11 mouse cellular contexts compared by ENCODE assay signal in the genomic region with DNA sequence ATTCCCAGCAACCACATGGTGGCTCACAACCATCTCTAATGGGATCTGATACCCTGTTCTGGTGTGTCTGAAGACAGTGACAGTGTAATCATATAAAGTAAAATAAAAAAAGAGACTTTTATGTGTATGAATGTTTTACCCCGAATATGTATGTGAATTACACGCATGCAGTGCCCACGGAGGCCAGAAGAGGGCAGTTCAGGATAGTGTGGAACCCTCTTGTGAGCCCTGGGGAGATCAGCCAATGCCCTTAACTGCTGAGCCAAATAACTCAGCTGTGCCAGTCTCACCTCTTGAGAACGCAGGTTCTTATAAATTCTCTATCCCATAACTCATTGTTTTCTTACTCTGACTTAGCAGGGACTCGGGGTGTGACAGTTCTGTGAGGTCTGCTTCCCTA. TPM values are rescaled to one million over a fixed set of nuclear protein-coding genes. Genes with fewer than 3 reads are reported as not detected.
DNase-seq lines count a peak whose midpoint lies in the region; ATAC-seq lines count a peak whose summit lies in the region.
"Had no signal": no experiment of that assay in that cellular context is flagged by ENCODE, and none has a peak within 500 bp of the region (broad histone marks: within the 10 kb centered on the region; RNA-seq: fewer than 3 reads in every experiment).

No protein-coding gene starts in this region.

- 0 out of 2 replicates have a peak, but pooled peaks cover 2% of the 10 kb centered on the region for H3K4me1 ChIP-seq in liver, embryonic 11.5 days (replicated peaks; ENCODE audit: control insufficient read depth, insufficient read depth, low read length)
- H3K4me1 ChIP-seq in midbrain, embryonic 16.5 days (ENCODE audit: control insufficient read depth, insufficient read depth, low read length) = no peaks in the 10 kb centered on the region
- H3K4me1 ChIP-seq: embryonic facial prominence, embryonic 13.5 days; limb, embryonic 15.5 days had no signal

- H3K4me3 ChIP-seq in liver, embryonic 11.5 days (ENCODE audit: low read depth, low read length) = no peak overlapping the region
- no peak overlapping the region for H3K4me3 ChIP-seq in midbrain, embryonic 16.5 days (ENCODE audit: low read depth, low read length)
- H3K4me3 ChIP-seq: embryonic facial prominence, embryonic 13.5 days; heart, embryonic 15.5 days; limb, embryonic 15.5 days had no signal

- no peak for ATAC-seq in liver, embryonic 11.5 days (replicated peaks; ENCODE audit: low FRiP score)
- no peak for ATAC-seq in midbrain, embryonic 16.5 days

- H3K4me2 ChIP-seq in liver, embryonic 11.5 days = no peak overlapping the region
- no peak overlapping the region for H3K4me2 ChIP-seq in midbrain, embryonic 16.5 days (ENCODE audit: low read length)
- H3K4me2 ChIP-seq: embryonic facial prominence, embryonic 13.5 days; heart, embryonic 15.5 days; limb, embryonic 15.5 days had no signal

- no peaks in the 10 kb centered on the region for H3K27me3 ChIP-seq in liver, embryonic 11.5 days (replicated peaks; ENCODE audit: control insufficient read depth, insufficient read depth, low read length)
- no peaks in the 10 kb centered on the region for H3K27me3 ChIP-seq in midbrain, embryonic 16.5 days (ENCODE audit: control insufficient read depth, insufficient read depth, low read depth, low read length)
- H3K27me3 ChIP-seq: embryonic facial prominence, embryonic 13.5 days; heart, embryonic 15.5 days; limb, embryonic 15.5 days had no signal

- H3K9ac ChIP-seq in liver, embryonic 11.5 days (ENCODE audit: low read depth, low read length) = no peak overlapping the region
- H3K9ac ChIP-seq in midbrain, embryonic 16.5 days (ENCODE audit: low read depth, low read length) = no peak overlapping the region
- H3K9ac ChIP-seq: embryonic facial prominence, embryonic 13.5 days; heart, embryonic 15.5 days; limb, embryonic 15.5 days had no signal

- no peak overlapping the region for H3K27ac ChIP-seq in liver, embryonic 11.5 days (ENCODE audit: low read depth, low read length)
- H3K27ac ChIP-seq in midbrain, embryonic 16.5 days (ENCODE audit: low read length) = no peak overlapping the region
- H3K27ac ChIP-seq: embryonic facial prominence, embryonic 13.5 days; heart, embryonic 15.5 days; limb, embryonic 15.5 days had no signal

- WGBS in liver, embryonic 11.5 days = 62% methylated on average over 5 of the region's 5 CpGs
- 65% methylated on average over 5 of the region's 5 CpGs for WGBS in midbrain, embryonic 16.5 days

- H3K36me3 ChIP-seq in liver, embryonic 11.5 days (ENCODE audit: control insufficient read depth, insufficient read depth, low read length) = peaks cover 14% of the 10 kb centered on the region
- peaks cover 25% of the 10 kb centered on the region for H3K36me3 ChIP-seq in midbrain, embryonic 16.5 days (ENCODE audit: control insufficient read depth, insufficient read depth, low read length)
- H3K36me3 ChIP-seq: heart, embryonic 15.5 days had no signal

- DNase-seq in cerebellum, postnatal 10 days = peak; percentile 59 to 62
- DNase-seq in cerebellum, adult 11-12 months = no peak
- DNase-seq in liver = peak; percentile 33
- no peak for DNase-seq in liver, embryonic 11.5 days (ENCODE audit: low spot score)
- peak; percentile 78 for DNase-seq in brain, adult 2 months (ENCODE audit: low read depth, low spot score)
- DNase-seq in retina, postnatal 1 day = peak; percentile 51
- DNase-seq in cerebellum, postnatal 4 days (ENCODE audit: low spot score in 2 of 2) = no peak

- H3K9me3 ChIP-seq in liver, embryonic 11.5 days (ENCODE audit: control insufficient read depth, low read length) = no peaks in the 10 kb centered on the region
- no peaks in the 10 kb centered on the region for H3K9me3 ChIP-seq in midbrain, embryonic 16.5 days (replicated peaks; ENCODE audit: control insufficient read depth, low read length, poor library complexity, severe bottlenecking)
- H3K9me3 ChIP-seq: embryonic facial prominence, embryonic 13.5 days; heart, embryonic 15.5 days; limb, embryonic 15.5 days had no signal

RNA-seq across cellular contexts. Expression of a gene that starts 12.9 kb away (rescaled TPM):
- 0.05 and 0.15 TPM in 2 replicates for polyA plus RNA-seq in liver, embryonic 11.5 days (2014; fragmentation: Nextera tagmentation; extraction: Ambion mirVana)
- 5.5 and 6.6 TPM in 2 replicates for polyA plus RNA-seq in midbrain, embryonic 16.5 days (2015; fragmentation: Nextera tagmentation; extraction: Ambion mirVana)
- polyA plus RNA-seq: heart, embryonic 15.5 days had no signal

RNA-seq across cellular contexts. Expression of a gene that starts 43.0 kb away (rescaled TPM):
- 29.3 and 29.7 TPM in 2 replicates for polyA plus RNA-seq in liver, embryonic 11.5 days (2014; fragmentation: Nextera tagmentation; extraction: Ambion mirVana)
- 100 and 125 TPM in 2 replicates for polyA plus RNA-seq in midbrain, embryonic 16.5 days (2015; fragmentation: Nextera tagmentation; extraction: Ambion mirVana)

Comparison
In these comparisons a context has a peak if more than half of its experiments do, and no peak if none do; other contexts are left out.
1. DNase-seq: peak in cerebellum, postnatal 10 days (2 of 2), liver (single experiment), brain, adult 2 months (single experiment) and retina, postnatal 1 day (single experiment); none in cerebellum, adult 11-12 months (single experiment), liver, embryonic 11.5 days (single experiment) and cerebellum, postnatal 4 days (0 of 2).